Mouse (Mus musculus): ENCODE data around the gene Thap3. TPM values are rescaled to one million over a fixed set of nuclear protein-coding genes. Genes with fewer than 3 reads are reported as not detected.

Gene Thap3
- polyA plus RNA-seq, 1 experiment from 2014 or later: 22.2 TPM

DNA sequence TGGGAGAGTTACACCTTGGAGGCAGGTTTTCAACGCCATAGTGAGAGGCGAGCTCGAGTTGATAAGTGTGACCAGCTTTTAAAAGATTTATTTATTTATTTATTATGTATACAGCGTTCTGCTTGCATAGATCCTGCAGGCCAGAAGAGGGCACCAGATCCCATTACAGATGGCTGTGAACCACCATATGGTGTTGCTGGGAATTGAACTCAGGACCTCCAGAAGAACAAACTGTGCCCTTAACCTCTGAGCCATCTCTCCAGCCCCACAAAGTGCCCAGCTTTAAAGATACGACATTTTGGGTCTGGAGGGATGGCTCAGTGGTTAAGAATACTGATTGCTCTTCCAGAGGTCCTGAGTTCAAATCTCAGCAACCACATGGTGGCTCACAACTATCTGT is 40.3 kb upstream of the Thap3 start:
- H3K27me3 ChIP-seq (ENCODE audit: control insufficient read depth, insufficient read depth, low read length): no peaks in the 10 kb centered on the region
- peaks cover 16% of the 10 kb centered on the region for H3K4me1 ChIP-seq (replicated peaks; ENCODE audit: control insufficient read depth, insufficient read depth)
- no peaks in the 10 kb centered on the region for H3K9me3 ChIP-seq (ENCODE audit: control insufficient read depth, low read length)
- WGBS: 39% methylated on average over 5 of the region's 5 CpGs
- H3K4me3 ChIP-seq (ENCODE audit: low read depth, low read length): no peak overlapping the region
- no peak overlapping the region for H3K4me2 ChIP-seq (replicated peaks; ENCODE audit: low read depth)
- H3K27ac ChIP-seq (replicated peaks): no peak overlapping the region
- H3K36me3 ChIP-seq (ENCODE audit: control insufficient read depth, insufficient read depth, low read length): no peaks in the 10 kb centered on the region
- peak; percentile 69 for TF ChIP-seq CTCF (IDR thresholded peaks at IDR 0.05; ENCODE audit: low read depth)
- TF ChIP-seq EP300 (optimal IDR thresholded peaks at IDR 0.05): no peak
- ATAC-seq (ENCODE audit: low FRiP score, low TSS enrichment) (no peak), DNase-seq (ENCODE audit: low spot score) (no peak)
- H3K9ac ChIP-seq (ENCODE audit: low read length): no peak overlapping the region

GRCm38 (mm10) chr4:152028456-152028855 is 39.7 kb upstream of the Thap3 start:
- DNase-seq (ENCODE audit: low spot score): no peak
- Histone ChIP-seq H3K4me2 (replicated peaks; ENCODE audit: low read depth) (peak overlapping the region; percentile 92), H3K36me3 (ENCODE audit: control insufficient read depth, insufficient read depth, low read length) (peaks cover 1% of the 10 kb centered on the region; the same call in 1 of the 2 replicates), H3K4me3 (ENCODE audit: low read depth, low read length) (no peak overlapping the region), H3K27ac (replicated peaks) (no peak overlapping the region), H3K9ac (ENCODE audit: low read length) (0 out of 2 replicates have a peak overlapping the region, but pooled peaks have one; percentile 71), H3K27me3 (ENCODE audit: control insufficient read depth, insufficient read depth, low read length) (no peaks in the 10 kb centered on the region), H3K4me1 (replicated peaks; ENCODE audit: control insufficient read depth, insufficient read depth) (peaks cover 16% of the 10 kb centered on the region), H3K9me3 (ENCODE audit: control insufficient read depth, low read length) (no peaks in the 10 kb centered on the region)
- WGBS: 63% methylated on average over 15 of the region's 15 CpGs
- TF ChIP-seq CTCF (IDR thresholded peaks at IDR 0.05; ENCODE audit: low read depth): no peak
- no peak for TF ChIP-seq EP300 (optimal IDR thresholded peaks at IDR 0.05)
- no peak for ATAC-seq (ENCODE audit: low FRiP score, low TSS enrichment)

DNA sequence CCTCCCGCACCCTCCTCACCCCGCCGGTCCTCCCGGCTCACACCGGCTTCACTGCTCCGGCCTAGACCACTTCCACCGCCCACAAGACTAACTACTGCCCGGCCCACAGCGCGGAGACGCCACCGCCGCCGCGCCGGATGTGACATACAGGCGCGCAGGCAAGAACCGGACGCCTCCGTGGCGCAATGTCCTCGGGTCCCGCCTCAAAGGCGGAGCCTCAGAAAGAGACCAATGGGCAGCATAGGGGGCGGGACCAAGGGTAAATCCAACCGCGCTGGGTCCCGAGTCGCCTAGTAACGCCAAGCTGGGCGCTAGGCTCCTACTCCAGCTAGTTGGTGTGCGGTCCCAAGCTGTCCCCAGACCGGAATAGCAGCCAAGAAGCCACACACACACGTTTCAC is 38.7 kb upstream of the Thap3 start, which contains the start of gene Zbtb48:
Gene Zbtb48, minus strand, starts transcription at position 148 of the 400 bp plus-strand sequence.
- Histone ChIP-seq H3K4me3 (ENCODE audit: low read depth, low read length) (peak within 1 kb of the TSS; percentile 64), H3K27me3 (ENCODE audit: control insufficient read depth, insufficient read depth, low read length) (no peaks in the 10 kb centered on the region), H3K27ac (replicated peaks) (peak within 1 kb of the TSS; percentile 70), H3K9ac (ENCODE audit: low read length) (peak within 1 kb of the TSS; percentile 71), H3K4me2 (replicated peaks; ENCODE audit: low read depth) (peak within 1 kb of the TSS; percentile 92), H3K36me3 (ENCODE audit: control insufficient read depth, insufficient read depth, low read length) (peaks cover 2% of the 10 kb centered on the region; the same call in 1 of the 2 replicates), H3K9me3 (ENCODE audit: control insufficient read depth, low read length) (no peaks in the 10 kb centered on the region), H3K4me1 (replicated peaks; ENCODE audit: control insufficient read depth, insufficient read depth) (peaks cover 16% of the 10 kb centered on the region)
- TF ChIP-seq CTCF (IDR thresholded peaks at IDR 0.05; ENCODE audit: low read depth) (0 out of 2 replicates have a peak, but pooled peaks have one; percentile 6), EP300 (optimal IDR thresholded peaks at IDR 0.05) (no peak)
- DNase-seq (ENCODE audit: low spot score) (peak; percentile 98), ATAC-seq (ENCODE audit: low FRiP score, low TSS enrichment) (peak; percentile 96)
- under 1% methylated on average over 31 of the region's 35 CpGs for WGBS

DNA sequence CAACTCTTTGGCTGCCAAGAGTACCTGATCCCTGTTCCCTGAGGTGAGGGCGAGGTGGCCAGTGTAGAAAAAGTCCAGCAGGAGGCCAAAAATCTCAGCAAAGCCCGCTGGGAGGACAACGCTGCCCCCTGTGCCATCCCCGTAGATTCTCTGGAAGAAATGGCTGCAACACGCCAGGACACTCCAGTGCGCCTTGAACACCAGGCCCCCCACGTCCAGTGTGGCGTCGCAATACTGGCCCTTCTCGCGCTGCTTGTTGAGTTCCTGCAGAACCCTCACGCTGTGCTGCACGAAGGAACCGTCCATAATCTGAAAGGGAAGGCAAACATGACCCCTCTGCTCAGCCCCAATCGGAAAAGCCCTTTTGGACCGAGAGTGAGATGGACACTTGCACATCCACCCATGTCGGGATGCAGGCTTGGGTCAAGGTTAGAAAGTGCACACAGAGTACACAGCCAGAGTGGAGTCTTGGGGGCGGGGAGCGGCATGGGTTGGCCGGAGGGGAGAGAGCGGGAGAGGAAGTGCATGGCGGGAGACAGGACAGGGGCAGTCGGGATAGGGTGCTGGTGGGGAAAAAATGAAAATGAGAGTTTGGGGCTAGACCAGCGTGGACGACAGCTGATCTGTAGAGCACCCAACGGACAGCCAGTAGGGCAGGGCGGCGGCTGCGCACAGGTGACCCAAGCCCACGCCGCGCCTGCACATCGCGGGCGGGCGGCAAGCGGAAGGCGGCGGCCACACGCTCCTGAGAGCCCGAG is 38.1 kb upstream of the Thap3 start:
- Histone ChIP-seq H3K4me1 (replicated peaks; ENCODE audit: control insufficient read depth, insufficient read depth) (peaks cover 16% of the 10 kb centered on the region), H3K27me3 (ENCODE audit: control insufficient read depth, insufficient read depth, low read length) (no peaks in the 10 kb centered on the region), H3K4me3 (ENCODE audit: low read depth, low read length) (peak overlapping the region; percentile 64), H3K9ac (ENCODE audit: low read length) (peak overlapping the region; percentile 71), H3K4me2 (replicated peaks; ENCODE audit: low read depth) (peak overlapping the region; percentile 92), H3K27ac (replicated peaks) (peak overlapping the region; percentile 70), H3K36me3 (ENCODE audit: control insufficient read depth, insufficient read depth, low read length) (peaks cover 2% of the 10 kb centered on the region; the same call in 1 of the 2 replicates), H3K9me3 (ENCODE audit: control insufficient read depth, low read length) (no peaks in the 10 kb centered on the region)
- DNase-seq (ENCODE audit: low spot score): peak; percentile 72
- peak; percentile 43; the same call in 1 of the 2 replicates for ATAC-seq (ENCODE audit: low FRiP score, low TSS enrichment)
- TF ChIP-seq EP300 (optimal IDR thresholded peaks at IDR 0.05) (no peak), CTCF (IDR thresholded peaks at IDR 0.05; ENCODE audit: low read depth) (peak; percentile 26; the same call in 1 of the 2 replicates)
- WGBS: 1% methylated on average over 38 of the region's 41 CpGs

DNA sequence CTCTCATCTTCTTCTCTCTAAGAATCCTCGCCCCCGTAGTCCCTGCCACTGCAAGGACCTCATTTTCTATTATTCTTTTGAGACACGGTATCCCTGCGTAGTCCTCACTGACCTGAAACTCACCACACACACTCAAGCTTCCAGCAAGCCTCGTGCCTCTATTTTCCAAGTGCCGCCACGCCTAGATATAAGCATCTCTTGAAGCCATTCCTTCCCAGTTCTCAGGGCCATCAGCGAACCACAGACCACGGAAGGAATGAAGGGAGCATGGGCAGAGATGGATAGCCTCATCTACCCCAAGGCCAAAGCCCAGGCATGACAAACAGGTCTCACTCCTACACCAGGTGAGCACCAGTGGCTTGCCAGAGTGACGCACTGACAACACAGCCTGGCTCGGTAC is 35.7 kb upstream of the Thap3 start:
- H3K36me3 ChIP-seq (ENCODE audit: control insufficient read depth, insufficient read depth, low read length): peaks cover 11% of the 10 kb centered on the region

DNA sequence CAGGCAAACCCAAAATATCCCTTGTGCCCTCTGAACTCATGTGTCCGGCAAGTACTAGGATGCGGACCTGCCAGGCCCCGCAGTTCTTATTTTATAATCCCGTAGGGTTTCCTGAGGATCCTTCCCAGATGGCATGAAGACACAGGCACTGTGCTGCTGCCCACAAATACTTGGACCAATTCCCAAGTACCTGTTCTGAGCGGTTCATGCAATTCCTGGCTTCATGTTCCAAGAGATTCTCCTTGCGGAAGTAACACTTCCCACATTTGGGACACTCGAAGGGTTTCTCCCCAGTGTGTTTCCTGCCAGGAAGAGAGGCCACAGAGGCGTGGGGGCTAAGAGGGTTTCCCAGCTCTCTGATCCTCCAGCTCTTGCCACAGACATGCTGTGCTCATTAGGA is 33.7 kb upstream of the Thap3 start:
- Histone ChIP-seq H3K27ac (replicated peaks) (no peak overlapping the region), H3K9me3 (ENCODE audit: control insufficient read depth, low read length) (no peaks in the 10 kb centered on the region), H3K4me2 (replicated peaks; ENCODE audit: low read depth) (no peak overlapping the region), H3K4me3 (ENCODE audit: low read depth, low read length) (no peak overlapping the region), H3K36me3 (ENCODE audit: control insufficient read depth, insufficient read depth, low read length) (peaks cover 17% of the 10 kb centered on the region), H3K9ac (ENCODE audit: low read length) (no peak overlapping the region), H3K27me3 (ENCODE audit: control insufficient read depth, insufficient read depth, low read length) (no peaks in the 10 kb centered on the region), H3K4me1 (replicated peaks; ENCODE audit: control insufficient read depth, insufficient read depth) (peaks cover 14% of the 10 kb centered on the region)
- TF ChIP-seq CTCF (IDR thresholded peaks at IDR 0.05; ENCODE audit: low read depth): no peak
- no peak for TF ChIP-seq EP300 (optimal IDR thresholded peaks at IDR 0.05)
- WGBS: 77% methylated on average over 8 of the region's 8 CpGs
- DNase-seq (ENCODE audit: low spot score): no peak
- no peak for ATAC-seq (ENCODE audit: low FRiP score, low TSS enrichment)

More for the DNA sequence above, 35.7 kb upstream of the Thap3 start:
- no peak overlapping the region for H3K4me3 ChIP-seq (ENCODE audit: low read depth, low read length)
- ATAC-seq (ENCODE audit: low FRiP score, low TSS enrichment) (no peak), DNase-seq (ENCODE audit: low spot score) (no peak)
- H3K9ac ChIP-seq (ENCODE audit: low read length): no peak overlapping the region
- H3K4me2 ChIP-seq (replicated peaks; ENCODE audit: low read depth): no peak overlapping the region
- TF ChIP-seq CTCF (IDR thresholded peaks at IDR 0.05; ENCODE audit: low read depth): no peak
- TF ChIP-seq EP300 (optimal IDR thresholded peaks at IDR 0.05): no peak
- no peak overlapping the region for H3K27ac ChIP-seq (replicated peaks)
- H3K9me3 ChIP-seq (ENCODE audit: control insufficient read depth, low read length): no peaks in the 10 kb centered on the region
- H3K27me3 ChIP-seq (ENCODE audit: control insufficient read depth, insufficient read depth, low read length): no peaks in the 10 kb centered on the region
- H3K4me1 ChIP-seq (replicated peaks; ENCODE audit: control insufficient read depth, insufficient read depth): peaks cover 16% of the 10 kb centered on the region
- WGBS: 86% methylated on average over 11 of the region's 11 CpGs
